Mouse (Mus musculus) lung, embryonic 14.5 days (tissue): Measurements from ENCODE around the gene C2cd5. TPM values are rescaled to one million over a fixed set of nuclear protein-coding genes. Genes with fewer than 3 reads are reported as not detected.

Source experiments
- ATAC-seq: fragments of 200-750 bp; cut with Nextera tagmentation; 2 replicates; pipeline ENCODE4 v1.8.0; 2017; ENCODE audit warnings: mild to moderate bottlenecking, moderate TSS enrichment, moderate library complexity; ENCODE audit not compliant: insufficient read depth
- DNase-seq: peaks from one replicate; pipeline ENCODE4 v3.0.0-alpha.2; 2015
- H3K27ac ChIP-seq: fragments of 300-500 bp; sonication (generic); 2 replicates; pipeline ENCODE4 v1.5.1; 2014; ENCODE audit warnings: low read depth, mild to moderate bottlenecking, moderate library complexity
- H3K27me3 ChIP-seq: fragments of 300-500 bp; sonication (generic); 2 replicates; pipeline ENCODE4 v1.6.1; 2014; ENCODE audit warnings: low read length, control low read depth; ENCODE audit not compliant: insufficient read depth
- H3K36me3 ChIP-seq: fragments of 300-500 bp; sonication (generic); 2 replicates; pipeline ENCODE4 v1.6.1; 2014; ENCODE audit warnings: control low read depth; ENCODE audit not compliant: insufficient read depth
- H3K4me1 ChIP-seq: fragments of 300-500 bp; sonication (generic); 2 replicates; pipeline ENCODE4 v1.6.1; 2014; ENCODE audit warnings: antibody characterized with exemption, control low read depth; ENCODE audit not compliant: insufficient read depth
- H3K4me2 ChIP-seq: fragments of 300-500 bp; sonication (generic); 2 replicates; pipeline ENCODE4 v1.6.1; 2014; ENCODE audit warnings: mild to moderate bottlenecking
- H3K4me3 ChIP-seq: fragments of 300-500 bp; sonication (generic); 2 replicates; pipeline ENCODE4 v1.5.1; 2014; ENCODE audit warnings: low read depth, low read length
- H3K9ac ChIP-seq: fragments of 300-500 bp; sonication (generic); 2 replicates; pipeline ENCODE4 v1.6.1; 2014
- H3K9me3 ChIP-seq: fragments of 300-500 bp; sonication (generic); 2 replicates; pipeline ENCODE4 v1.6.1; 2016; ENCODE audit warnings: low read depth, low read length, control low read depth
- CTCF ChIP-seq: IDR thresholded peaks from 2 replicates; pipeline ENCODE4 v1.5.1; 2016; ENCODE audit warnings: antibody characterized with exemption, low read depth
- WGBS: fragments of 180-500 bp; shearing (Covaris S2); extraction: QIAGEN DNeasy Blood & Tissue Kit; methylation state at CpG from one replicate; pipeline ENCODE4 v1.1.7; 2014; 5-methylcytosine and 5-hydroxymethylcytosine counted together
- polyA plus RNA-seq: library from polyadenylated mRNA; unstranded; fragments of >200 nt; fragmentation: Nextera tagmentation; extraction: Ambion mirVana; gene quantifications from 2 replicates; pipeline ENCODE4 v1.2.1, GENCODE M21; 2014

Gene C2cd5
- polyA plus RNA-seq, 1 experiment from 2014 or later, result 26.7 TPM

- Histone ChIP-seq H3K4me2 (no peak overlapping the region), H3K4me1 (no peaks in the 10 kb centered on the region), H3K27me3 (no peaks in the 10 kb centered on the region), H3K9me3 (no peaks in the 10 kb centered on the region), H3K9ac (no peak overlapping the region), H3K27ac (no peak overlapping the region), H3K36me3 (peaks cover 13% of the 10 kb centered on the region), H3K4me3 (no peak overlapping the region)
- DNase-seq (no peak), ATAC-seq (peak; percentile 56)
- WGBS, result 38% methylated on average over 9 of the region's 9 CpGs
- no peak for TF ChIP-seq CTCF
These were observed 31.6 kb downstream of the C2cd5 start for GRCm38 (mm10) chr6:143068181-143068915.

GRCm38 (mm10) chr6:143067654-143068053, 32.3 kb downstream of the C2cd5 start:
- no peak for DNase-seq
- 48% methylated on average over 3 of the region's 3 CpGs for WGBS

GRCm38 (mm10) chr6:143066859-143067258, 33.1 kb downstream of the C2cd5 start:
- DNase-seq (no peak), ATAC-seq (no peak)
- H3K27me3 ChIP-seq, result no peaks in the 10 kb centered on the region
- H3K27ac ChIP-seq, result no peak overlapping the region
- H3K9ac ChIP-seq, result no peak overlapping the region
- peaks cover 13% of the 10 kb centered on the region for H3K36me3 ChIP-seq
- no peak overlapping the region for H3K4me2 ChIP-seq
- 82% methylated on average over 9 of the region's 9 CpGs for WGBS
- no peak for TF ChIP-seq CTCF
- no peaks in the 10 kb centered on the region for H3K4me1 ChIP-seq
- H3K9me3 ChIP-seq, result no peaks in the 10 kb centered on the region
- H3K4me3 ChIP-seq, result no peak overlapping the region

More at GRCm38 (mm10) chr6:143067654-143068053, 32.3 kb downstream of the C2cd5 start:
- no peak for TF ChIP-seq CTCF
- no peak overlapping the region for H3K27ac ChIP-seq
- H3K4me1 ChIP-seq, result no peaks in the 10 kb centered on the region
- H3K36me3 ChIP-seq, result peaks cover 10% of the 10 kb centered on the region
- no peak overlapping the region for H3K4me2 ChIP-seq
- H3K9ac ChIP-seq, result no peak overlapping the region
- no peak overlapping the region for H3K4me3 ChIP-seq
- ATAC-seq, result 0 out of 2 replicates have a peak, but pooled peaks have one; percentile 52
- no peaks in the 10 kb centered on the region for H3K9me3 ChIP-seq
- H3K27me3 ChIP-seq, result no peaks in the 10 kb centered on the region

- Histone ChIP-seq H3K9ac (no peak overlapping the region), H3K9me3 (no peaks in the 10 kb centered on the region), H3K4me2 (no peak overlapping the region), H3K4me3 (no peak overlapping the region), H3K36me3 (0 out of 2 replicates have a peak, but pooled peaks cover 8% of the 10 kb centered on the region), H3K27me3 (no peaks in the 10 kb centered on the region), H3K4me1 (no peaks in the 10 kb centered on the region), H3K27ac (no peak overlapping the region)
- no peak for TF ChIP-seq CTCF
- ATAC-seq (no peak), DNase-seq (no peak)
- 54% methylated on average over 2 of the region's 2 CpGs for WGBS
These were observed 35.9 kb downstream of the C2cd5 start for GRCm38 (mm10) chr6:143064047-143064446.

- Histone ChIP-seq H3K4me2 (no peak overlapping the region), H3K27me3 (no peaks in the 10 kb centered on the region), H3K36me3 (0 out of 2 replicates have a peak, but pooled peaks cover 5% of the 10 kb centered on the region), H3K4me3 (no peak overlapping the region), H3K9me3 (no peaks in the 10 kb centered on the region), H3K9ac (no peak overlapping the region), H3K27ac (no peak overlapping the region), H3K4me1 (no peaks in the 10 kb centered on the region)
- no peak for DNase-seq
- WGBS, result 85% methylated on average over 5 of the region's 5 CpGs
- ATAC-seq, result no peak
- no peak for TF ChIP-seq CTCF
These were observed 42.3 kb downstream of the C2cd5 start for GRCm38 (mm10) chr6:143057601-143058000.

- Histone ChIP-seq H3K27me3 (no peaks in the 10 kb centered on the region), H3K4me2 (no peak overlapping the region), H3K4me1 (0 out of 2 replicates have a peak, but pooled peaks cover 4% of the 10 kb centered on the region), H3K9me3 (no peaks in the 10 kb centered on the region), H3K9ac (no peak overlapping the region), H3K36me3 (peaks cover 27% of the 10 kb centered on the region; the same call in 1 of the 2 replicates), H3K27ac (no peak overlapping the region), H3K4me3 (no peak overlapping the region)
- no peak for TF ChIP-seq CTCF
- ATAC-seq (no peak), DNase-seq (no peak)
- 93% methylated on average over 5 of the region's 5 CpGs for WGBS
These were observed 48.4 kb downstream of the C2cd5 start for GRCm38 (mm10) chr6:143051566-143051965.

GRCm38 (mm10) chr6:143049791-143050555, 50.0 kb downstream of the C2cd5 start:
- 0 out of 2 replicates have a peak, but pooled peaks cover 4% of the 10 kb centered on the region for H3K4me1 ChIP-seq
- H3K27me3 ChIP-seq, result no peaks in the 10 kb centered on the region
- H3K4me2 ChIP-seq, result no peak overlapping the region
- no peak overlapping the region for H3K4me3 ChIP-seq
- no peaks in the 10 kb centered on the region for H3K9me3 ChIP-seq
- DNase-seq, result peak; percentile 24
- H3K9ac ChIP-seq, result no peak overlapping the region
- WGBS, result 61% methylated on average over 11 of the region's 11 CpGs
- ATAC-seq, result peak; percentile 44; the same call in 1 of the 2 replicates
- H3K27ac ChIP-seq, result peak overlapping the region; percentile 43; the same call in 1 of the 2 replicates
- peaks cover 28% of the 10 kb centered on the region; the same call in 1 of the 2 replicates for H3K36me3 ChIP-seq
- no peak for TF ChIP-seq CTCF
